Mouse (Mus musculus) thymus, adult 2 months (tissue): ENCODE measurements around the gene Prrt1.

Experiments used
- CTCF ChIP-seq: fragments of 200-500 bp; IDR thresholded peaks from 2 replicates; pipeline ENCODE4 v1.5.1; 2012; ENCODE audit warnings: mild to moderate bottlenecking, control low read depth, low read length, moderate library complexity, borderline replicate concordance; ENCODE audit not compliant: control insufficient read depth, poor library complexity, insufficient read depth; ENCODE audit errors: extremely low read depth
- POLR2A ChIP-seq: fragments of 200-500 bp; IDR thresholded peaks from 2 replicates; pipeline ENCODE4 v1.6.1; 2012; ENCODE audit warnings: mild to moderate bottlenecking, low read length, control low read depth, moderate library complexity; ENCODE audit not compliant: control insufficient read depth, poor library complexity, insufficient read depth; ENCODE audit errors: extremely low read depth

DNA sequence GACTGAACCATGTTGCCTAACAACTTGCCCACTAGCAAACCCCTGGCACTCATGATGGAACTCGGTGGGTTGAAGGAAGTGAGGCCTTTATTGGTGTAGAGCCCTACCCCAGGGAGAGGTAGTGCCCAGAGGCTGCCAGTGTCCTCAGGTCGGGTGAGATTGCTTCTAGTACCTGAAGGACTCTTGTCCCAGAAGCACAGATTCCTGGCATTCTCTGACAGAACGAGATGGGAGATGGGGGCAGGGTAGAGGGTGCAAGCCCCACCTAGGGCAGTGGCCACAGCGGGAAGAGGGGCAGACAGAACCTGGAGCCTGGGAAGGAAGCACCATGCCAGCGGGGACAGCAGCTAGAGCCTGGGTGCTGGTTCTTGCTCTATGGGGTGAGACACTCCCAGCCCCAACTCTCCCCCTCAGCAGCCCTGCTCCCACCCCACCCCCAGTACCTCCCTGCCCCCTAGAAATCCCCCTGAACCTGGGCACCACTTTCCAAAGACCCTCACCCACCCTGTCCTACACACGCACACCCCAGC lies 31.7 kb upstream of the Prrt1 start, which contains the start of gene Ager:
- TF ChIP-seq CTCF (no peak), POLR2A (no peak)
